Mouse (Mus musculus): ENCODE data around the gene Camkv.

The Camkv gene

DNA sequence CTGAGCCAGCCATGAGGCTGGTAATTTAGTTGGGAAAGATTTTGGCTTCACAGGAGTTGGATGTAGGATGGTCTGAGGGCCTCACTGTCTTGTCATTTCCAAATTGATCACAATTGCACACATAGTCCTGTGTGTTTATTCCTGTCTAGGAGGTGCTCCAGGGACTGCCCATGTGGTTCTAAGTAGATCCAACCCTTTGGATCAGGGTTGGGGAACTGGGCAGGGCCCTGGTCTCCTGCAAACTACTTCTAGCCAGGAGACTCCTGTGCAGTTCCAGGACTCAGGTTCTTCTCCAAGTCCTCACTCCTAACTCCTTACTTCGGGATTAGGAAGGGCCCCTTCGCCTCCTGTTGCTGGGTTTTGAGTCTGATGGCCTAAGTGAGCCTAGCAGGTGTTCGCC lies at the start of gene Camkv:
Camkv (plus strand) TSS at position 301 of the 400 bp plus-strand sequence.
- DNase-seq (ENCODE audit: low spot score), result no peak

DNA sequence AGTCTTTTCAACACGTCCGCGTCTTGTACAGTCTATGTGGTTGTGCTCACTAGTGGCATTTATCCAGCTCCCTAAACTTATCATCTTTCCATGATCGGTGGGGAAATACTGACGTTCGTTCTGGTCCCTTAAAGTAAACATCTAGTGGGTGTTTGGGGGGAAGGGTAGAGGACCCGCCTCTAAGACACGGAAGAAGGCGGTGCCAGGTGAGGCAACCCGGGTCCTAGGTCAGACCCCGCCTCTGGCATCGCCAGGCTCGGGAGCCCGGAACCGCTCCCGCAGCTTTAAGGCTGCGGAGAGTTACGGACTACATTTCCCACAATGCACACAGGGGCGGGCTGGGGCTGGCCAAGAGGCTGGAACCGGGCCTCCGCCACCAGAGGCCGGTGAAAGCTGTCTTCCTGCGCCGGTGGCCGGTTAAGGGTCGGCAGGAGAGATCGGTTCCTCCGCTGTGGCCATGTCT lies 47.6 kb upstream of the Camkv start, which contains the start of gene Mon1a:
Mon1a (plus strand) TSS at position 348 of the 463 bp plus-strand sequence.
- DNase-seq (ENCODE audit: low spot score), result peak; percentile 95

DNA sequence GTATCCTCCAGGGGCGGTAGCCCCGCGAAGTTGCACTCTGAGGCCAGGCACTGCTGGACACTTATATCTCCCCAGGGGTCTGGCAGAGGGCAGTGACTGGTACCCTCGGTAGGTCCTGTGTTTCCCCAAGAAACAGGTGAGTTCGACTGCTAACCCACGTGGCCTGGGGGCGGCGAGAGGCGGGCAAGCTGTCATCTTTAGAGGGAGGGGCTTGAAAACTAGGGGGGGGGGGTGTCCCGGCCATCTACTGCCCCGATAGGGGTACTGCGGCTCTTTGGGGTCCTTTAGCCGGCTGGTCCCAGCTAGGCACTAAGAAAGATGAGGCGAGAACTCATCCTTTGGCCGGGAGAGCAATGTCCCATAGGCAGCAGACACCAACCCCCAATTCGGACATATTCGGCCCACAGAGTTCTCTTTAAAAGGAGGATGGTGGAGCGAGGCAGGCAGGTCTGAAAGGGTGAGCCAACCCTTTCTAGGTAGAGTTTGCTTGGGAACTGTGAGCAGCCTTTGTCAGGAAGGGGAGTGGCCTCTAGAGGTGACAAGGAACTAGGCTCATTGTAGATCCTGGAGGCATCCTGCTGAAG lies 47.1 kb upstream of the Camkv start:
- no peak for DNase-seq (ENCODE audit: low spot score)

DNA sequence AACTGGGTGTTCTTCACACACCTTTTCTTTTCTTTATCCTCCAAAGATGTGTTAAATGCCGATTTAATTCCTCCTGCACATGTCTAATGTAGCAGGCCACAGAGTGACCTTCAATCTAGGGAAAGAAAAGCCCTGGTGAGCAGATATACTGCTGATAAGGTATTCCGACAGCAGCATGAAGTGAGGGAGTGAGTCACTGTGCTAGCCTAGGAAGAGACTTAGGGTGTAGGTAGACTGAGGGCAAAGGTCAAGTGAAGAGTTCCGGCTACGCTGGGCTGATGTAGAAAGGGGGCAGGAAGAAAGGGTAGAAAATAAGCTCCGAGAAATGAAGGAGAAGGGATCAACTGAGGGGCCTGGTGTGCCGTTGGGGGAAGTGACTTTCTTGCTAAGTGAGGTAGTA lies 45.2 kb upstream of the Camkv start:
- DNase-seq (ENCODE audit: low spot score), result no peak

DNA sequence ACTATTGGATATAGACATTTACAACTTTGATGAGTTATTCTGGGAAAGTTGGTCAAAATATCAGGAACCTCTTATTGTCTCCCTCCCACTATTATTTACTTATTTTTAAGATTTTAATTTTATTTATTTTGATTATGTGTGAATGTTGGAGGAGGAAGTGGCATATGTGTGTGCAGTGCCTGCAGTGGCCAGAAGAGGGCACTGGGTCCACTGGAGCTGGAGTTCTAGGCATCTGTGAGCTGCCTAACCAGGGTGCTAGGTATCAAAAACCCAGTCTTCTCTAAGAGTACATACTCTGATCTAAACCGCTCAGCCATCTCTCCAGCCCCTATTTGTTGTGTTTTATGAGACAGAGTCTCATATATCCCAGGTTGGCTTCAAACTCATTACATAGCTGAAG lies 44.5 kb upstream of the Camkv start:
- DNase-seq (ENCODE audit: low spot score), result no peak

DNA sequence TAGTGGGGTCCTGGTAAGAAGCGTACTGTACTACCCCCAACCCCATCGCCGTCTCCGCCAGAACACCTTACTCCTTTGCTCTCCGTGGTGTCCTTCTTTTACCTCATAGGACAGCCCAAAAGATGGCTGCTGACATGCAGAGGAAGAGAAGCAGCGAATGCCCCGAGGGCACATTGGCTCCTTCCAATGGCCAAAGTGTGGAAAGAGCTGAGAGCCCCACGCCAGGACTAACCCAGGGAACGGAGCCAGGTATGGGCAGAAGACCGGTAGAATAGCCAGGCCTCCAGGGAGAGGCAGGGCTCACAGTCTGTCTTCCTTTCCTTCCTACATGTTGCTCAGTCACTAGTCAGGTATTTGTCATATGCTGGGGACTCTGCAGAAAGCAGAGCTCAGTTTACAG lies 36.9 kb upstream of the Camkv start:
- no peak for DNase-seq (ENCODE audit: low spot score)

DNA sequence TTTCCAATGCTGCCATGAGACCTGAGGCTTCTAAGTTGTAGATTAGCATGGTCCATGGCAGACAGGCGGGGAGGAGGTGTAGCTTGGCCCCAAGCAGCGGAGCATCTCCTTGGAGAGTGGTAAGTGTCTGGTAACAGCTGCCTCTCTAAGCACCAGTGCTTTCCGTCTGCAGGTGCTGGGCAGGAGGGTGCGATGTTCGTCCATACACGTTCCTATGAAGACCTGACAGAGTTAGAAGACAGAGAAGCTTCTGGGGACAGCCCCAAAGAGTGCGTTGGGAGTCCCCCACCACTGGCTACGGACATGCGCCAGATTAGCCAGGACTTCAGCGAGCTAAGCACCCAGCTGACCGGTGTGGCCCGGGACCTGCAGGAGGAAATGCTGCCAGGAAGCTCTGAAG lies 35.6 kb upstream of the Camkv start:
- no peak for DNase-seq (ENCODE audit: low spot score)

DNA sequence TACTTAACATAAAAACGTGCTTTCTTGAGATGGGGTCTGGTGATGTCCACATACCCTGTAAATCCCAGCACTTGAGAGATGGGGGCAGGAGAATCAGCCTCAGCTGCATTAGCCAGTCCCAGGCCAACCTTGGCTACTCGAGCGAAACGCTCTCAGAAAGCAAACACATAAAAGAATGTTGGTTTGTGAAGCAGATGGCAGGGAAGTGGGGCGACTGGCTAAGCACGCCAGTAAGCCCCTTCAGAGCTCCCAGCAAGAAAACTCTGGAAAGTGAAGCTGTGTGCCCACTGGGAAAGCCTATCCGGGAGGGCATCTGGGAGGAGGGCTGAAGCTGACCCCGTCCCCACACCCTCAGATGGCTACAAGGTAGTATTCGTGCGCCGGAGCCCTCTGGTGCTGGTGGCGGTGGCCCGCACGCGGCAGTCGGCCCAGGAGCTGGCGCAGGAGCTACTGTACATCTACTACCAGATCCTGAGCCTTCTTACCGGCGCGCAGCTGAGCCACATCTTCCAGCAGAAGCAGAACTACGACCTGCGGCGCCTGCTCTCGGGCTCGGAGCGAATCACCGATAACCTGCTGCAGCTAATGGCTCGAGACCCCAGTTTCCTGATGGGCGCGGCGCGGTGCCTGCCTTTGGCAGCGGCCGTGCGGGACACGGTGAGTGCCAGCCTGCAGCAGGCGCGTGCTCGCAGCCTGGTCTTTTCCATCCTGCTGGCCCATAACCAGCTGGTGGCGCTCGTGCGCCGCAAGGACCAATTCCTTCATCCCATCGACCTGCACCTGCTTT lies 34.4 kb upstream of the Camkv start:
- DNase-seq (ENCODE audit: low spot score), result peak; percentile 56

DNA sequence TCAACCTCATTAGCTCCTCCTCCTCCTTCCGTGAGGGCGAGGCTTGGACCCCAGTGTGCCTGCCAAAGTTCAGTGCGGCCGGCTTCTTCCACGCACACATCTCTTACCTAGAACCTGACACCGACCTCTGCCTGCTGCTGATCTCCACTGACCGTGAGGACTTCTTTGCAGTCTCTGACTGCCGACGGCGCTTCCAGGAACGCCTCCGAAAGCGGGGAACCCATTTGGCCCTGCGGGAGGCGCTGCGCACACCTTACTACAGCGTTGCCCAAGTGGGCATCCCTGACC lies 33.9 kb upstream of the Camkv start:
- DNase-seq (ENCODE audit: low spot score), result no peak

DNA sequence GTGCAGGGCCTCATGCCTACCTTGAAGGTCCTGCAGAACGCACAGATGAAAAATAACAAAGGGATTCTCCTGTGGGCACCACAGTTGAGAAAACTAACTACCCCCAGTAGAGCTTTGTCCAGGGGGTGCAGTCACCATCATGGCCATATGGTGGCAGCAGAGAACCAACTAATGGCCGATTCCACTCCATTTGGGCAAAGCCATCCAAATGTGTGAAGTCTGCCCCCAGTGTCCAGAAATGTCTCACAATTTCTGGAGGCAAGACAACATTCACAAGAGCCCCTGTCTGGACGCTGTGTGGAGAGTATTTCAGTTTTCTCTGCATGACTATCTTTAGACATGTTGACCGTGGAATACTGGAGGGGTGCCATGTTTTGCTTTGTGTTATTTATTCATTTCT lies 30.7 kb upstream of the Camkv start:
- DNase-seq (ENCODE audit: low spot score), result peak; percentile 88

DNA sequence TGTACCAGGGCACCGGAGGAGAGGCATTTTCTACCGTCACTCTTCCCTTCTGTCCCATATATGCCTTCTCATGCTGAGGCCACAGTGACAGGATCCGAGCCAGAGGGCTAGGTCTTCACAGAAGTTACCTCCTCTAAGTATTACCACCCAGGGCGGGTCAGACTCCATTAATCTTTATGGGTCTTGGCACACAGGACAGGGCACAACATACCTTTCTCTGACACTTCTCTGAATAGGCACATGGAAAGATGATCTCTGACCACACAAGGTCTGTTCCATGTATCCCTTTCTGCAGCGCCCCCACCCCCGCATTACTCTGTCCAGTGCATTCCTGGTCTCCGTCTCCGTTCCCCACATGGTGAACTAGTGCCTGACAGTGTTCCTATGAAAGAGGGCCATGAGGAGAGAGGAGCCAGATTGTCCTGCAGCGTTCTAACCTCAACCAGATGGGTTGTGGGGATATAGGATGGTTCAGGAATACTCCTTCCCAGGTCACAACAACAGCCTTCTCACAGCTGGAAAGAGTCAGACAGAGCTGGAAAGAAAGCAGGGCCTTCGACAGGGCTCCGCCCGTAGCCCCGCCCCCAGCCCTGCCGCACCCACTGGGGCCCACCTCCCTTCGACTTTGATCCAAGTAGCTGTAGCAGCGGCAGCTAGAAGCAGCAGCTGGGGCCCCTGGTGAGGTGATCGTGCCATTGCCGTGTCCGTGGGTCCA lies 29.1 kb upstream of the Camkv start, which contains the start of gene Mst1r:
Mst1r (plus strand) TSS at position 622 of the 715 bp plus-strand sequence.
- peak; percentile 71 for DNase-seq (ENCODE audit: low spot score)

DNA sequence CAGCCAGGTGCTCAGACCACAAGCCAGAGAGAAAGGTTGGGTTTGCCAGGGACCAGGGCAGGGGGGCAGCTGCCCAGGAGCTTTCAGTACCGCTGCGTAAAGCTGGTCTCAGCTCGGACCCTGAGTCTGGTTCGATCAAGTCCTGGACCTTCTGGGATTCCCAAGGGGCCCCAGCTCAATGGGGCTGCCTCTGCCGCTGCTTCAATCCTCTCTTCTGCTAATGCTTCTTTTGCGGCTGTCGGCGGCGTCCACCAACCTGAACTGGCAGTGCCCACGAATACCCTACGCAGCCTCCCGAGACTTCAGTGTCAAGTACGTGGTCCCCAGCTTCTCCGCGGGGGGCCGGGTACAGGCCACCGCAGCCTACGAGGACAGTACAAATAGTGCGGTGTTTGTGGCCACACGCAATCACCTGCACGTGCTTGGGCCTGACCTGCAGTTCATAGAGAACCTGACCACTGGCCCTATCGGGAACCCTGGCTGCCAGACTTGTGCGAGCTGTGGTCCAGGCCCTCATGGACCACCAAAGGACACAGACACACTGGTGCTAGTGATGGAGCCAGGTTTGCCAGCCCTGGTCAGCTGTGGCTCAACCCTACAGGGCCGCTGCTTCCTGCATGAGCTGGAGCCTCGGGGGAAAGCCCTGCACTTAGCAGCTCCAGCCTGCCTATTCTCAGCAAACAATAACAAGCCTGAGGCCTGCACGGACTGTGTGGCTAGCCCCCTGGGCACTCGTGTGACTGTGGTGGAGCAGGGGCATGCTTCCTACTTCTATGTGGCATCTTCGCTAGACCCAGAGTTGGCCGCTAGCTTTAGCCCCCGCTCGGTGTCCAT lies 28.3 kb upstream of the Camkv start:
- DNase-seq (ENCODE audit: low spot score), result no peak

DNA sequence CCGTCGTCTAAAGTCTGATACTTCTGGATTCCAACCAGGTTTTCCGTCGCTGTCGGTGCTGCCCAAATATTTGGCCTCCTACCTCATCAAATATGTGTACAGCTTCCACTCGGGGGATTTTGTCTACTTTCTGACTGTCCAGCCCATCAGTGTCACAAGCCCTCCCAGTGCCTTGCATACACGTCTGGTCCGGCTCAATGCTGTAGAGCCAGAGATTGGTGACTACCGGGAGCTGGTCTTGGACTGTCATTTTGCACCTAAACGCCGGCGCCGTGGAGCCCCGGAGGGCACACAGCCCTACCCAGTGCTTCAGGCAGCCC lies 27.7 kb upstream of the Camkv start:
- DNase-seq (ENCODE audit: low spot score), result no peak

DNA sequence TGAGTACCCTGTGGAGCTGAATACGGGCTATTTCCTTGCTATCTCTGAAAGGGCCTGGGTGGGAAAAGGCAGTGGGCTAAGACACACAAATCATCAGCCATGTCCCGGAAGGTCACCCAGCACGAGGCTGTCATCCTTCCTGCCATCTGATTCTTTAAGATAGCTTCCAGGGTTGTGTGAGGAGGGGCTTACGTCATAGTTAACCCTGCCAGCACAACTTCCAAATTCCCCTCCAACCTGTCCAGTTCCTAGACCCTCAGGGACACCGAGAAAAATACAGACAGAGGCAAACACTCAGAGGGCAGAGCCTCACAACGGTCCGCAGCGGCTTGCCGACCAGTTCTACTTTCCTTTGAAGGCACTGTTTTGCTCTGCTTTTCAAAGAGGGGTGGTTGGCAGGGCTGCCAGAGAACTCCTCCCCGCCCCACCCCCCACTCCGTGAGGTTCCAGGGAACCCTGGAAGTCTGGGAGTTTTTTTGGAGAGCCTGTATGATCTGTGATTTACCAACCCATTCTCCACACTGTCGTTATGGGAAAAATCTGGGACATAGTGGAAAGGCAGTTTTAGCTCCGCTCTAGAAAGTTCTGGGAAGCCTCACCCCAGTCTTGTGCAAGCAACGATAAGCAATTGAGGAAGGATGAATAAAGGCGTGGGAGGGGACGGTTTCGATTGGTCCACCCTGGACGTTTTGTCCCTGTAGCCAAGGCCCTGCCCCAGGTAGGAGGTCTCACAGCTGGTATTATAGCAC lies 26.9 kb upstream of the Camkv start:
- DNase-seq (ENCODE audit: low spot score), result peak; percentile 69

DNA sequence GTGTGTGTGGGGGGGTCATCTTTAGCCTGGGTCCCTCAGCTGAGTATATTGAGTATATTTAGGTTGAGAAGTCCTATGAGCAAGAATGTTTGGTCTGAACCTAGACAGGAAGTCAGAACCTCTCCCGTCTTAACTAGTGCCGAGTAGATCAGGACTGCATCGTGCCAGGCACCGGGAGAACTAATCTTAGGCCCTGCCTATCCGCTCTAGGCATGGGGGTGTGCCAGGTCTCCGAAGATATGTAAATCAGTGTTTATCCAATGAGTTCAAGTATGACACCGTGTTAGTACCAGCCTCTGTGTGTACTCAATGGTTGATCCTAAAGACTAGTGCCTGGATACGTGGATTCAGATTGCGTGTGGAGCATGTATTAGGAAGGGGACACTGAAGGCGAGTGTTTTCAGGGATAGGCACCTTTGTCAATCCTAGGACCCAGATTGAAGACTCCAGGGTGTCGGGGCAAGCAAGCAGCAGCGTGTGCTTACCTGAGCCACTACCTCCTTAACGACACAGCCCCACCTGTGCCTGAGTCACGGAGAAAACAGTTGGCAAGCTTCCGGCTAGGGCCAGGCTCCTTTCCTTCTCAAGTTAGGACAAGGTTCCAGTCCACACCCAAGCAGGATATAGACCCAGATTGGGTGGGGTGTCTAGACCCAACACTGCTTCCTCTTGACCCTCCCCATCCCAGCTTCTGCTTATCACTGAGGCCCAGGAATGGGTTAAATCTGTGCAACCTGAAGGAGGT lies 25.3 kb upstream of the Camkv start:
- DNase-seq (ENCODE audit: low spot score), result no peak

DNA sequence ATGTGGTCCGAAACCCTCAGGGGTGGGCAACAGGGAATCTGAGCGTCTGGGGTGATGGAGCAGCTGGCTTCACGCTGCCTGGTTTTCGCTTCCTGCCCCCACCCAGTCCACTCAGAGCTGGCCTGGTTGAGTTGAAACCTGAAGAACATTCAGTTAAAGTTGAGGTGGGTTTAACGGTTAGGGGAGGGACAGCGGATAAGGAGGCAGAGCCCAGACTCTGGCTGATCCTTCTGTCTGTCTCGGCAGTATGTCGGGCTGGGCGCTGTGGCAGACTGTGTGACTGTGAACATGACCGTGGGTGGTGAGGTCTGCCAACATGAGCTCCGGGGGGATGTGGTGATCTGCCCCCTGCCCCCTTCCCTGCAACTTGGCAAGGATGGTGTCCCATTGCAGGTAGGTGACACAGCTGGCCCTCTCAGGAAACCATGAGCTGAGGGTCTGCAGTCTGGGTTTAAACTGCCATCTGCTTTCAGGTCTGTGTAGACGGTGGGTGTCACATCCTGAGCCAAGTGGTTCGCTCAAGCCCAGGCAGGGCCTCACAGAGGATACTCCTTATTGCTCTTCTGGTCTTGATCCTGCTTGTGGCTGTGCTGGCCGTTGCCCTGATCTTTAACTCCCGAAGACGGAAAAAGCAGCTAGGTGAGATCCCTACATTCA lies 20.6 kb upstream of the Camkv start:
- DNase-seq (ENCODE audit: low spot score), result no peak

DNA sequence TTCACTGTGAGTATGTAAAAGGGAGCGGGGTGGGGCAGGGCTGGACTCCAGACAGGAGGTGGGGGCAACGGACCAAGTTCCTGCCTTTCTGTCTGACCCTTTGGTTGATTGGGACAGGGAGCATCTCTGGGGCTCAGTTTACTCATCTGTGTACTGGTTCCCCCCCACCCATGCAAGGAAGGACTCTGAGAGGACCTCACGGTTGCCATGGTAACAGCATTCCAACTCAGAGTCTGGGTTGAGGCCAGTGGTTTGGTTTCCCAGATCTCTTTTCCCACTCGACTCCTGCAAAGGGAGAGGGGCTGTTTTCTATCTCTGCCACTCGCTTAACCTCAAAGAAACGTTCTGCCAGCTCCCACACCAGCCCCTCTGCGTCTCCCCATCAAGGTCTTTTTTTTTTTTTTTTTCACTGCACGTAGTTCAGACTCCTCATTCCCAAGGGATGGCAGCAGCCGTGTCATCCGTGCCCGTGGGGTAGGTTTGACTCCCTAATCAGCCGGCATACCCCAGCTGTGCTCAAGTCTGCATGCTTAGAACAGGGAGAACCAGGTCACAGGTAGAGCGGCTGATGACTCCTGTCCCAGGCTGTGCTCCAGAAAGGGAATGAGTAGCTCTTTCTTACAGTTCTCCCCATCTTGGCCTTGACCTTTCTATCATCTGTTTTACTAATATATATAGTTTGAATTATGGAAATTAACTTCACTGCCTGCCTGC lies 17.4 kb upstream of the Camkv start:
- no peak for DNase-seq (ENCODE audit: low spot score)

DNA sequence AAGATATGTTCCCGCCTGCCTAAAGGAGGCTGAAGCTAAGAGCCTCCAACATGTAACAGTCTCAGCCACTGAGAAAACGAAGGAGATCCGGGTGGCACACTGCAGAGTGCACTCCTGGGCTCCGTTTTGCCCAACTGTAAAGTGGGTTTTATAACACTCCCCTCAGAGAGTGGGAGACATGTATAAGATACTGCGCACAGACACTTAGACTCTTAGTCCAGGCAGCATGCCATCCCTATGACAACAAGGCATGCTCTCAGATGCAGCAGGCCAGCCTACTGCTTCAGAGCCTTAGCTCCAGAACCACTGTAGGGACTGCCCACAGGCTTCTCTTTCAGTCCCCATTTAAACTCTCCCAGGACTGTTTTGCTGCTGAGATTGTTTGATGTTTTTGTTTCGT lies 16.6 kb upstream of the Camkv start:
- no peak for DNase-seq (ENCODE audit: low spot score)

DNA sequence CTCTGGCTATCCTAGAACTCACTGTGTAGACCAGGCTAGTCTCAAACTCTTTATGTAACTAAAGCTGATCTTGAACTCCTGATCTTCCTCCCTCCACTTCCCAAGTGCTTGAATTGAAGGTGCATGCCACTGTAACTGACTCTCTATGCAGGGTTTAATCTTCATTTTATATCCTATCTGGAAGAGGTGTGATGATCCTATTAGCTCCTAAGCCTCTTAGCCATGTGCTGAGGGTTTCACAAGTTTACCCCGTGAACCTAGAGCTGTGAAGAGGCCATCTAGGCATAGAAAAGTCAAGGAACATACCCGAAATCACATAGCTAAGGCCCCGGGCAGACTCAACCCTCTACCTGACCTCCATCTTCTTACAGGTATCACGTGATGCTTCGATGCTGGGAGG lies 16.0 kb upstream of the Camkv start:
- no peak for DNase-seq (ENCODE audit: low spot score)

DNA sequence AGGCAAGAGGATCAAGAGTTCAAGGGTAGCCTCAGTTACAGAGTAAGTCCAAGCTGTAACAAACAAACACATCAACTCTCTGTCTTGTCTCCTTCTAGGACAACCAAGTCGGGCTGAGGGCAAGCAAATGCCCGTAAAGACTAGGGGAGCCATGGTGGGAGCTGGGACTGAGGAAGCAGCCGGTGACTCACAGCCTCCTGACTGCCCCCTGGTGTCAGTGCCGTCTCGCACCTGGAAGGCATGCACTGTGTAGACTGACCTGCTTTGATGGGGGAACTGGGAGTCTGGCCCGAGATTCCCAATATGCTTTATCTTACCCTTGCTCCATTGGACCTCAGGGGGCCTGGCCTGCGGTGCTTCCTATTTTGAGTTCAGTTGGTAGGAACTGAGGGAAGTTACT lies 12.5 kb upstream of the Camkv start:
- DNase-seq (ENCODE audit: low spot score), result no peak

Measured in lung, postnatal 25 days (tissue).